Mouse (Mus musculus) forebrain, embryonic 11.5 days (tissue): ENCODE measurements at regions not wholly inside any gene's neighbourhood (a gene's known extent, or its start where the extent isn't known, plus 50 kb on each side); places are given as distances from the start of the nearest gene placed in this dataset.

ENCODE experiments used
- ATAC-seq: fragments of 200-750 bp; cut with Nextera tagmentation; replicated peaks from 2 replicates; pipeline ENCODE4 v1.8.0; 2017; ENCODE audit warnings: moderate TSS enrichment; ENCODE audit not compliant: low FRiP score
- DNase-seq: peaks from one replicate; pipeline ENCODE4 v3.0.0-alpha.2; 2017; ENCODE audit warnings: low spot score
- H3K27ac ChIP-seq: fragments of 300-500 bp; sonication (generic); 2 replicates; pipeline ENCODE4 v1.5.1; 2014; ENCODE audit warnings: low read depth, low read length
- H3K27me3 ChIP-seq: fragments of 300-500 bp; sonication (generic); 2 replicates; pipeline ENCODE4 v1.6.1; 2014; ENCODE audit warnings: mild to moderate bottlenecking, low read length, mixed read lengths; ENCODE audit not compliant: control insufficient read depth, insufficient read depth
- H3K36me3 ChIP-seq: fragments of 300-500 bp; sonication (generic); 2 replicates; pipeline ENCODE4 v1.6.1; 2014; ENCODE audit warnings: mild to moderate bottlenecking, low read length, moderate library complexity, mixed read lengths; ENCODE audit not compliant: control insufficient read depth, insufficient read depth
- H3K4me1 ChIP-seq: fragments of 300-500 bp; sonication (generic); replicated peaks from 2 replicates; pipeline ENCODE4 v1.6.1; 2014; ENCODE audit warnings: low read length, mixed read lengths; ENCODE audit not compliant: control insufficient read depth, insufficient read depth
- H3K4me2 ChIP-seq: fragments of 300-500 bp; sonication (generic); 2 replicates; pipeline ENCODE4 v1.6.1; 2014; ENCODE audit warnings: low read depth, mild to moderate bottlenecking, low read length, moderate library complexity, mixed read lengths; ENCODE audit not compliant: severe bottlenecking
- H3K4me3 ChIP-seq: fragments of 300-500 bp; sonication (generic); 2 replicates; pipeline ENCODE4 v1.5.1; 2014; ENCODE audit warnings: low read depth, low read length
- H3K9ac ChIP-seq: fragments of 300-500 bp; sonication (generic); 2 replicates; pipeline ENCODE4 v1.6.1; 2014; ENCODE audit warnings: low read length
- H3K9me3 ChIP-seq: fragments of 300-500 bp; sonication (generic); 2 replicates; pipeline ENCODE4 v1.6.1; 2016; ENCODE audit warnings: low read length, mixed read lengths; ENCODE audit not compliant: control insufficient read depth
- WGBS: fragments of 180-500 bp; shearing (Covaris S2); extraction: QIAGEN DNeasy Blood & Tissue Kit; methylation state at CpG from one replicate; pipeline ENCODE4 v1.1.7; 2014; 5-methylcytosine and 5-hydroxymethylcytosine counted together

GRCm38 (mm10) chr16:28982901-28983300, 53.4 kb upstream of the Mb21d2 start:
- Histone ChIP-seq H3K27ac (no peak overlapping the region), H3K9me3 (no peaks in the 10 kb centered on the region), H3K9ac (no peak overlapping the region), H3K36me3 (no peaks in the 10 kb centered on the region), H3K4me1 (no peaks in the 10 kb centered on the region), H3K4me3 (no peak overlapping the region), H3K27me3 (no peaks in the 10 kb centered on the region), H3K4me2 (no peak overlapping the region)
- ATAC-seq = no peak
- WGBS = 84% methylated on average over 7 of the region's 7 CpGs
- DNase-seq = no peak
